Mouse (Mus musculus) B cell, adult 67 days (primary cell): Measurements from ENCODE around the gene Aass. TPM values are rescaled to one million over a fixed set of nuclear protein-coding genes. Genes with fewer than 3 reads are reported as not detected.

ENCODE experiments used
- total RNA-seq, 2 experiments: library from RNA; stranded (reverse); gene quantifications; 4 replicates each; pipeline ENCODE4 v1.2.4; 2023

The Aass gene
- not detected for total RNA-seq

DNA sequence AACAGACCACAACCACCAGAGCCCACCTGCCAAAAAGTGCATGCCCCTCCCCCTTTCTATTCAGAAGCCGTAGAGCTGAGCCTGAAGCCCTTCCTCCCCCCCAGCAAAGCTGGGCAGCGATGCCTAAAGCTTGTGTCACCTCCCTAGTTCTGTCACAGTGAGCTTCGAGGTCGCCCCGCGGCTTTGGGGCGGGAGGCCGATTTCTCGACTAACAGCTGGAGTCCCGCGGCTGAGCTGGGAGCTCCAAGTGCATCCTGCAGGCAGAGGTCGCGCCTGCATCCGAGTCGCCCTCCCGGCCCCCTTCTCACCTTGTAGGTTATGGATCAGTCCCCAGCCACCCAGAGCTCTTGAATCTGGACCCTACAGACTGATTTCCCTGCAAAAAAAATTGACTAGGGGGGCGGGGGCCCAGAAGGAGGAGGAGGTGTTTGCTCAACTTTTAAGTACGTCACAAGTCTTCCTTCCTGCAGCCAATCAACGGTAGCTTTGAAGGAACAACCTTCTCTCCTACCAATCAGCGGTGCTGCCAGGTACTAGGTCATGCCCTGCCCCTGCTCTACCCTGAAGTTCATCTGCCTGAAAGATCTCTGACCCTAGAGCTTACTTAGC is at the start of gene Aass:
Aass (minus strand) TSS at position 414 of the 609 bp plus-strand sequence.

Other genes starting within 250 kb of the Aass start
- gene Fezf1, start 115.4 kb upstream of the Aass start, total RNA-seq, result not detected